Mouse (Mus musculus) hindlimb bud, embryonic 11.5 days (tissue): ENCODE measurements around the gene Egf.
"Not testable (repeated sequence)": the region's sequence is repeated elsewhere in the genome, so short reads cannot be mapped to it uniquely, and the experiment has no call there.

Experiments
- DNase-seq: peaks from one replicate; pipeline ENCODE4 v3.0.0-alpha.2; 2012; ENCODE audit warnings: low read depth, low spot score; ENCODE audit errors: extremely low spot score

Gene Egf

DNA sequence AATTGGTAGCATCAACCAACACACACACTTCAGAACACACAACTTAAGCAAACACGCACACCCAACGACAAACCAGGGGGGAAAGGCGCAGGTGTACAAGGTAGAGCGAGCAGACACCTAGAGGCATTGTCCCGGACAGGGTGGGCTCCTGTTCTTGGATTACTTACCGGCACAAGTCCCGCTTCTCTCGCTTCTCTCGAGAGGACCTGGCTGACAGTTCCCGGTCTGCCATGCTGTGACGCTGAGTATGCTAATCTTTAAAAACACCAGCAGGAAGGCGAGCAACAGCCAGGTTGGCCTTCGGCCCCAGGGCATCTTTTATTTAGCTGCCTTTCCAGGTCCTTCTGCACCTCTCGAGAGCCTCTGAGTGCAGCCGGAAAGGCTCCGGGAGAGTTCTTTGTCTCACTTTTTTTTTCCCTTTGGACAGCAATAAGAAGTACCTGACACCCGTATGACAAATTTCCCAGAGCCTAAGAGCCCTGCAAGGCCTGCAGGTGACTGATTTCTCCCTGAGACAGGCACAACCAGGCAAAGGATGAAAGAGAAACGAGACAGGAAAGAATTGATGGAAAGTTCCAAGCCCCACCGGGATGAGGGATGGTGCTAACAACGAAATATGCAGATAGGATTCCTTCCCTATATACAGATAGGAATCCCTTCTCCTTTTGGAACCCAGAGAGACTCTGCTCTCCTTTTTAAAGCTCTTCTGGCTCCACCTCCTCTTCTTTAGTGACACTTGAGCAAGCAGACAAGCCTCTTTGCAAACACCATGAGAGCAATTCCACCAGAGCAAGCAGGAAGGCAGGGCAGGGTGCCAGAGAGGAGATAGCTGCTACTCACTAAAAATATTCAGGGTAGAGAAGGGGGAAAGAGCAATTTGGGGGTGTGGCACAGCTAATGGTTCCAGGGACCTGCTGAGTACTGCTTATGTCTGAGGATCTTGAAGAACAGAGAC lies at the start of gene Egf:
TSS of gene Egf (minus strand) at position 667 of the 955 bp plus-strand sequence.
- no peak for DNase-seq

DNA sequence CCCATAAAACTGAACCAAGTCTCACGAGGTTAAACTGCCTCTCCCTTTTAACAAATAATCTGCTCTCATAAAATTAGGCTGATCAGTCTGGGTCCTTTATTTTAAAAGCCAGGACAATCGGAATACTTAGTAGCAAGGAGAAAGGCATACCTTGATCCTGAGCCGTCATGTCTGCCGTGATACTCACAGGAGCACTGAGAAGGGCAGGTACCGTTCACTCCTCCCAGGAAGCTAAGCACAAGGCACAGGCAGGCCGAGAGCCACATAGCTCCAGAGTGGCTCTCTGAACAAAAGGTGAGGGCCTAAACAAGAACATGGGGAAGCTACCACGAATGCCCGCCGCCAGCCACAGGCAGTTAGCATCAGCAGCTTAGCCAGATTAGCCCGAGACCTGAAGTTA lies 48.6 kb upstream of the Egf start, which contains the start of gene Lrit3:
TSS of gene Lrit3 (minus strand) at position 266 of the 400 bp plus-strand sequence.
- DNase-seq: no peak

DNA sequence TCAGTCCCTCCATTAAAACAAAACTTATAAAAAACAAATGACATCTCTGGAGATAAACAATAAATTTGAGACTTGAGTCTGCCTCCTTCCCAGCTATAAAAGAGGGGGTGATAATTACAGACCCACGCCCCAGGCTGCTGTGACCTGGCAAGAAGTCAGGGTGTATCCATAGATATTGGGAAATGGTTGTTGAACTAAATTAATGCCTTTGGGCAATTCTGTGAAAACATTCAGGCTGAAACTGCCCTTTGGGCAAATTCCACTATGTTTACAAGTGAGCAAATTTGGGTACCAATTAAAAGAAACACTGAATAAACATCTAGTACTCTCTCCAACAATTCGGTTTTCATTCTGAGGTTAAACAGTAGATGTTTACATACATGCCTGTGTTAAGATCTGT lies 43.9 kb upstream of the Egf start:
- DNase-seq: no peak

DNA sequence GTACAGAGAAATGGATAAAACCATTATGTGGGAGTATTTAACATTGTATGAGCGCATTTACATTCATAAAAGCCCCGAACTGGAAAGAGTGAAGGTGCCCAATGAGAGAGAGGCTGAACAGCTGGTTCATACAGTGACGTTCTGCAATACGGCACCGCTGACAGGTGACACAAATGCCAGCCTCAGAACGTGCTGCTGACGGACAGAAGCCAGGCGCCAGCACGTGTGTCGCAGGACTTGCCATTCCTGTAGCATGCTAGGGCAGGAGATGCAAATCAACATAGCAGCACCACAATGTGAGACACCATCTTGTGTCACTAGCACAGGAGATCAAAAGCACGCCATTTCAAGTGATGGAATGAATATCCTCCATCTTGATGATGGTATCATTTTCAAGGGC lies 43.4 kb upstream of the Egf start:
- no peak for DNase-seq

DNA sequence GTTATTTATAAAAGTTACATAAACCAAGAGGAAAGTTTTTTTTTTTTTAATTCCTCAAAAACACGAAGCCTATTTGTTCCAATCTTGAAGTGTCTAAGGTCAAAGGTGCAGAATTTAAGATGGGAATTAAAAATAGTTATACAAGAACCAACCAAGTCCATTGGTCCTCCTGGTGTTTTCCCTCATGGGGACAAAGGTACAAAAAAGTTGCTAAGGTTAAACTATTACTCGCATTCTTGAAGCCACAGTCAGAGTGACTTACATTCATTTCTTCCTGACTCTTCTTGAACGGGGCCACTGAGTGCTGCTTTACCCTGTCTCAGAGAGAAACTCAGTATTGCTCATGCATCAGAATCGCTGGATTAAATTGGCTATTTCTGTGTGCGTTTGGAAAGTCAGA lies 42.2 kb upstream of the Egf start:
- DNase-seq: no peak

DNA sequence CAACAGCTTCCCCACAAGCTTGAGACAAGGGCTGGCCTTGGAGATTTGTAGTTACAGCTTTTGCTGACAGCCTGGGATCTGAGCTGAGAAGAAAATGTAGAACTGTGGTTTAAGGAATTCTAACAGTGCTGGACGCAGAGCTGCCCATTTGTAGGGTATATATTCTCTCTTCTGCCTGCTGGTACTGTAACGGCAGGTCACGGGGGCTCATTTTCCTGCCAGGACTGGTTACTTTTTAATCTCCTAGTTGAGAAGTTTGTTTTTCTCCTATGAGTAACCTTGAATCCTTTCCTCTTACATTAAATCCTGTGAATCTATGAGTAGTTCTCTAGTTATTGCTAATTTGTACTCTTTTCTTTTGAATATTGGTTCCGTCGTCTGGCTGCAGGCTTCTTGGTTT lies 38.7 kb upstream of the Egf start:
- DNase-seq: no peak

DNA sequence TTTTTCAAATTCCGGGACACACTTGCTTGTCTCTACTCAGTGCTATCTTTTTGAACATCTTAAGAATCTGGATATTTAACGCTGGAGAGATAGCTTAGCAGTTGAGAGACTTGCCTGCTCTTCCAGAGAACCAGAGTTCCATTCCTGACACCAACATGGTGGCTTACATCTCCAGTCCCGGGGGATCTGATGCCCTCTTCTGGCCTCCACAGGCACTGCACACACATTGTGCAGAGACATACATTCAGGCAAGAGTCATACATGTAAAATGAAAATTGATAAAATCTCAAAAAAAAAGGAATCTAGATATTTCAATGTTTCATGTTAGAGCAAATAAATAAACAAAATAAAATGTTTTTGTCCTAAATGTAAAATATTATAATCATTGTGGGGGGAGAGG lies 27.6 kb upstream of the Egf start:
- no peak for DNase-seq

DNA sequence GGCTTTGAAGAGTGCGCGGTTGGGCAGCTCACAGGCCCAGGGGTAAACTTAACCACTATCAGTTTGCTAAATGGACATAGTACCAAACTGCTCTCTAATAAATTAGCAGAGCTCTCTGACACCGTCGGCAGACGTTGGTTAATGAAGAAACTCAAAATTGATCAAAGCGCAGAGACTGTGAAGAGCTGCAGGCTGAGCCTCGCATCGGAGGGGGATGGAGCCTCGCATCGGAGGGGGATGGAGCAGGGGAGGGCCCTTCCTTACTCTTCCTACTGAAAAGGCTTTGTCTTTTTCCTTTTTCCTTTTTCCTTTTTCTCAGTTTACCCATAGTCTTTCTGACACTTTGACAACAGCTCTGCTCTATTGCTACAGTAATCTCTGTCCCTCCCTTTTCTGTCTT lies 26.3 kb upstream of the Egf start:
- no peak for DNase-seq

DNA sequence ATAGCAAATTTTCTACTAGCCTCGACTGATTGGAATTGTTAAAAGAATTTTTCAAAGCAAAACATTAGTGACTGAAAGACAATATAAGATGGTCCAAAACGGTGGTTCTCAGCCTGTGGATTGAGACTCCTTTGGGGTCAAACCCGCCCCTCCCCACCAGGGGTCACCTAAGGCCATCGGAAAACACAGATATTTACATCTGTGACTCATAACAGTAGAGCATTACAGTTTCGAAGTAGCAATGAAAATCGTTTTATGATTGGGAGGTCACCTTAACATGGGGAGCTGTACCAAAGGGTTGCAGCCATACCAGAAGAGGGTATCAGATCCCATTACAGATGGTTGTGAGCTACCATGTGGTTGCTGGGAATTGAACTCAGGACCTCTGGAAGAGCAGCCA lies 16.1 kb upstream of the Egf start:
- no peak for DNase-seq

DNA sequence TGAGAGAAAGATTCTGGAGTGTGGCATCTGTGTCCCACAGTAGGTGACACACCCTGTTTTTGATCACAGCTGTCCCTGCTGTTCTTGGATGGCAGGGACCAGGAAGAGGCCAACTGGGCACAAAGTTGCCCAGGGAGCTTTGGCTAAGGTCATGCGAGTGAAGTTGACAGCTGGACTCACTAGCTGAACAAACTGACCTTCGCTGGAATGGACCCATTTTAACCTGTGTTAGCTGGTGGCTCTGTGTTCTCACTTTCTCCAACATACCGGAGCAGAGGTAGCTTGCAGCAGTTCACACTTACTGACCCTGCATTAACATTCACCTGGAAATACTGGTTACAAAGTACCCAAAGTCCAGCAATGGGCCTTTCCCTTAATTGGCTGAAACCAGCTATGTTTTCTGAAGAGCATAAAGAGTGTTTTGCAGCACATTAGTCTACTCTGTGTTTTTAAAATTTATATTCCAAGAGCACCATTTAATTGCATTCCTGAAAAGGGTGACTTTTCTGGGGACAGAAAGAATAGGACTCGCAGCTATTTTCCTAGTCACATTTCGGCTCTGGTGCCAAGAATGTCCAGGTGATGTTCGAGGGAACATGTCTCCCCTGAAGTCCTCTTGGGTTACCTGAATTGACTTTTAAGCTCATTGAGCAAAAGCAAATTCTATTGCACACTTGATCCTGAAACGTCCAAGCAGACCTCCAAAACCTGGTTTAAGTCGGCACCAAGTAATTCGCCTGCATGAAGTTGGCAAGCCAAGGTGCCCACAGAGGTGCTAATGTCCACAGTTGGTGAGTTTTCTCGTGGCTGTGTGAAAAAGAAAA lies 12.1 kb upstream of the Egf start:
- no peak for DNase-seq

DNA sequence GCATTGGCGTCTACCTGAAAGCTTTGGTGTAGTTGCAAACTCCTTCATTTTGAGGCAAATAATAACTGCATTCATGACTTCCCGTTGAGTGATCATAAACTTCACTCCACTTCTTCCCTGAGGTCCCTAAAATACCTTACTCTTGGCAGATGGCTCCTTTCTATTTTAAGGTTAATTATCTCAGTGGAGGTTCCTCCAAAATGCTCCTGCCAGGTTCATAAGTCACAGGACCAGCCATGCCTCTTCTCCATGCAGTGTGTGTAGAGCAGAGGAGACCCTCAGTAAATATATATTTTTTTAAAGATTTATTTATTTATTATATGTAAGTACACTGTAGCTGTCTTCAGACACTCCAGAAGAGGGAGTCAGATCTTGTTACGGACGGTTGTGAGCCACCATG lies 11.0 kb upstream of the Egf start:
- no peak for DNase-seq

DNA sequence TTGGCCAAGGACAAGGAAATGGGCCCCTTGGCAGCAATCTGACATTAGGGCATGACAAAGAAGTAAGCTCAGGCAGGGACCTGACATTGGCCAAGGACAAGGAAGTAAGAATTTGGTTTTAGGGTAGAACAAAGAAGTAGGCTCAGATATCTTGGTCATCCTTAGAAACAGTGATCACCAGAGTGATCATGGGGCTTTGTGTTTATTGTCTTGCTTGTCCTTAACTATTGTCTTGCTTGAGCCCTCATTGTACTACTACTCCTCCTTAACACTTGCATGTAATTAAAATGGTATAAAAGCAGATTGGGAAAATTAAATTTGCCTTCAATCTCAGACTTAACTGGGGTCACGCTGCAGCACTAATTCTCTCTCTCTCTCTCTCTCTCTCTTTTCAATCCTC lies 2.5 kb upstream of the Egf start:
- DNase-seq: not testable (repeated sequence)

DNA sequence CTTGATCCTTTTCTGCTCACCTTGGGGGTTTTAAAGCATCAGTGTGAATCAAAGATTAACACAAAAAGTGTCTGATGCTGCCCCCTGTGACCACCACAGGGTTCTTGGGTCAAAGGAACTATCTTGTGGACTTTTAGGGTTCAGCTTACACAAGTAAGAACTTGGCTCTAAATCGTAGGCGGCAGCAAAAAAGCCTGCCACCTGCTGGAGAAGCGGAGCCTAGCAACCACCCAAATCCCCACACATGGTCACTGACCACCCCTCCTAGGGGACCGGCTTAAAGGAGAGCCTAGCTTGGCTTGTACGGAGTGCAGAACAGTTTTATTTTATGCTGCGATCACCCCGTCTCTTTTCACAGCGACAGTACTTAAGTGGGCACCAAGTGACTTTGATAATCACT lies 10.3 kb downstream of the Egf start:
- no peak for DNase-seq

DNA sequence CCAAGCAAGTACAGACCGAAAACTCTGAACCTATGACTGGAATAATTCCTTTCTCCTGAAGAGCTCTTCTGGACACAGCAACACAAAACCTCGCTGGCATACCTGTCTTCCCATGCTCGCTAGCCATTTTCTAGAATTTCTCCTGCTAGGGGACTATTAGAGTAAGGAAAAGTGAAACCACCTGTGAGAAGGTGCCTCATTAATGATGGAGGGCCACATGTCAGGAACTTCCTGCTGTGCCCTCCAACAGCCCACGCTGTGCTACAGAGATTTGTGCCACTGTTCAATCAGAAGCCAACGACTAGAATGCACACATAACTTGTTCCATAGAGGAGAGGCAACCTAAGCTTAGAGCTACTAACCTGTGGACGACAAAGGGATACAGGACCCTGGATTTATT lies 12.3 kb downstream of the Egf start:
- no peak for DNase-seq

DNA sequence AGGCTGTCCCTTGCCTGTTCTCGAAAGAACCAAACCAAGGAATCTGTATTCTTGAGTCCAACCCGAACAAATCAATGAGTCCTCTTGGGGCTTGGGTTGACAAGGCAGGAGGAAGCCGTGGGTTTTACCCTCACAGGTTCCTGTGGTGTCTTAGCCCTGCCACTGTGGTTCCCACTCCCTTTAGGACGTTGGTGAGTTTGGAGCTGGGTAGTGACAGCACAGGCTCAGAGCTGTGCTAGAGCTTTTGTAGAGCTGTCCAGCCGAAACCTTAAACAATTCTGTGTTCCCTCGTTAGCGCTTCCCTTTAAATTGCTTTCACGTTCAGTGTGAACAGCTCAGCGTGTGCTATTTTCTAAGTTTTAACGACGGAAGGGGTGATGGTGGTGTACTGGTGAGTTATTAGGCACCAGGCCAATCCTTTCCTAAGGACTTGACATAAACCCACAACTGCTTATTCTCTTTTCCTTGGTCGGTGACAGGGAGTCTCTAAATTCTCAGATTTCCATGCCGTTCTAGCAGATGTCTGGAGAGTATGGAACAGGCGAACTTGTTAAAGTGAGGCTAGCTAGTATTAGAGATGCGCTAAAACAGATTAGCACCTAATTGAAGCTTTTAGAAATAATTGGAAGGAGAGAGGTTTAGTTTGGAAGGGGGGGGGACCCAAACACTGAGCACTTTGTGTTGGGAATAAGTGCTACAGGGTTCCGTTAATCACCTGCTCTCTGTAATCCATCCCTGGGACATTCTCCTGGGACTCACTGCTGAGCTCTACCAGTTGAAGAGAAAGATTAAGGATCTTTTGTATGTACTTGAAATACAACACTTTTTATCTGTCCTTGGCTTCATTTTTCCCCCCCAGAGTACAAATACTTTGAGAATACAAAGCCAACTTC lies 16.6 kb downstream of the Egf start:
- no peak for DNase-seq

DNA sequence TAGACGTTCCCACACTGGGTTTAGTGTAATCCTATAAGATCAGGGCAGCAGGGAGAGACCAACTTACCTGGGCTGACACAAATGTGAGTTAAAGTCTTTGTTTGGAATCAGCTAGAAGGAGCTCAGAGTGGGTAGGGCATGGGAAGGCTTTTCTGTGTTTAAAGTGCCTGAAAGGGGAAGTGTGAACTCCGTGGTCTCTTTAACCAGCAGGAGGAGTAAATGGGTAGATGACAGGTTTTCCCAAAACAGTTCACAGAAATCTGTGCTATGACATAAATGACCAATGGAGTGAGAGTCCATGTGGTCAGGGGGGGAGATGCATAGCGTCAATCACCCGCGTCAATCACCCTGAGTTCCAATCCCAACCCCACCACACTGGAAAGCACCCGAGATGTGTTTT lies 23.5 kb downstream of the Egf start:
- DNase-seq: no peak

DNA sequence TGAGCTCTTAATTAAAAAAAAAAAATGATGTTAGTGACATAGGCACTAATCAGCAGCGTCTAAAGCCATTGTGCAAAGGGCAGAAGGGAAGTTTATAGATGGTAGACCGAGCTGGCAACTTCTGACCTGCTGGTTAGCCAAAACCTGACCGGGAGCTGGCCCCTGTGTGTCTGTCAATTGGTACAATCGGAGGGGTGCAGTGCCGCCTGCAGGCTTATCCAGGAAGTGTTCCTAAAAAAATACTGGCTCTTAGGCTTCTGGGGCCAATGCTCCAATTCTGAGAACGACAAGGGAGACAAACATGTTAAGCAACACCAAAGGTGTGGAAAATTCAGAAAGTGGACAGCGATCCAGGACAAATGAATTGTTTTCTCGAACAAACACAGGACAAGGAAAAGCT lies 24.7 kb downstream of the Egf start:
- DNase-seq: no peak

DNA sequence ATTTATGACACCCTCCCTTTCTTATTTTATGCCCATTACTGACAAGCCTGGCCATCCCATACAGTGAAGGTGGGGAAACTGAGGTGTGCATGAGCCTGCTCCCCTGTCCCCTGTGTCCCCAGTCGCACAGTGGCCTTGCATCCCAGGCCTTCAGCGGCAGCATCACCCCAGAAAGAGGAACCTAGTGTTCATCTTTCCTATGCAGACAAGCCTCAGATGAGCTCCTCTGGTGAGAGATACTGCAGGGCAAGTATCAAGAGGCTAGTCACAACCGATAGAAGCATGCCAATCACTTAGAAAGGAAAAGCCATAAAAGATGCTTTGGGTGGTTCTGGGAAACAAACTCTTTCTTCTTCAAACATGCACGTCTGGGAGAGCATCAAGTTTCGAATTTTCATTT lies 25.2 kb downstream of the Egf start:
- no peak for DNase-seq

DNA sequence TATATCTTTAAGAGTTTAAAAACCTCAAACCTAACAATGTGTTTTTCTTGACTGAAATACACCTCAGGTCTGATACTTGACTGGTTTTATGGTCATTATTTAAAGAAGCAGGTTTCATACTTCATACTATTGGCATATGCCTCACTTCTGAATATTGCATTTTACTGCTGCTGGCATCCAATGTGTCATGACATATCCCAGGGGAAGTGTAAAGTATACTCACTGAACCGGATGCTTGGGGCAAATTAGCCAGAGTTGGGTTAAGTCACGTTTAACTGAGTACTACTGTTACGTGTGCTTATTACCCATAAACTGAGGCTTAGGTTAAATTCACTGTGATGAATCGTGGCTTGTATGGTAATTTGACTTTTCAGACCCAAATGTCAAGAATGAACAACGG lies 29.5 kb downstream of the Egf start:
- DNase-seq: no peak

DNA sequence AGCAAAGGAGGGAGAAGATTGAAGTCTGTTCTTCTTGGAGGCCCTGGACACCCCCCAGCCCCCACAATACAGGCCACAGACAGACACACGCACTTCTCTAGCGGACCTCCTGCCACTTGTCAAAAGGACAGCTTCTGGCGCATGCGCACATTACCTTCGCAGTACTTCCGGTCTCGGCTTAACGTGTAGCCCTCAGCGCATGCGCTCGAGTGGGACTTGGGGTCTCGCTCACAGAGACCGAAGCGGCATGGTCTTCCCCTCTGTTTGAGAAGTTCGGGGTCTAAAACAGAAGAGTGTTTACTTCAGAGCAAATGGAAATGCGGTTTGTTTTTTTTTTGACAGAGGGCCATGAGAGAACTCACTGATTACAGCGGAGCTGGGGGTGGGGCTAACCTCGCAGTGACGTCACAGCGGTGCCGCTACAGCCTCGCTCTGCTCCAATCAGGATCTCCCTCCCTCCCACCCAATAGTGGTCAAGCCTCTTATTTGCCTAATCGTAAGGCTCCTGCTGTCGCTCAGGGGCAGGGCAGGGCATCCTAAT lies 30.1 kb downstream of the Egf start:
- DNase-seq: peak; percentile 92

DNA sequence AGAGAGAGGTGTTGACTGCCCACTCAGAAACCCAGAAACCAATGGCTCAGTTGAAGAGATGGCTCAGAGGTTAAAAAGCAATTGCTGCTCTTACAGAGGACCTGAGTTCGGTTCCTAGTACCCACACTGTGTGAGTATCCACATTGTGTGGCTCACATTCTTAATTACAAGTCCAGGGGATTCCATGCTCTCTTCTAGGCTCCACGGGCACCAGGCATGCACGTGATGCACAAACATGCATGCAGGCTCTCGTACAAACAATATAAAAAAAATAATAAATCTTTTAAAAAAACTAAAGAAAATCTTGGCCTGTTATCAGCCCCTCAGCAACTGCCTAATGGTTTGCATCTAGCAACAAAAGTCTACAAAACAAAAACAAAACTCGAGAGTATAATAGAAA lies 30.6 kb downstream of the Egf start:
- DNase-seq: no peak
